Mouse (Mus musculus): Measurements from ENCODE around the gene Nrxn1. TPM values are rescaled to one million over a fixed set of nuclear protein-coding genes. Genes with fewer than 3 reads are reported as not detected.

The Nrxn1 gene
- polyA plus RNA-seq, 1 experiment from 2014 or later = 2.4 TPM

- Histone ChIP-seq H3K4me1 (replicated peaks; ENCODE audit: control insufficient read depth, insufficient read depth, low read length) (no peaks in the 10 kb centered on the region), H3K9ac (ENCODE audit: low read length) (no peak overlapping the region), H3K36me3 (ENCODE audit: control insufficient read depth, insufficient read depth, low read length) (no peaks in the 10 kb centered on the region), H3K27ac (ENCODE audit: low read length) (no peak overlapping the region), H3K4me3 (ENCODE audit: low read length) (no peak overlapping the region), H3K27me3 (ENCODE audit: control insufficient read depth, insufficient read depth, low read depth, low read length) (no peaks in the 10 kb centered on the region), H3K4me2 (ENCODE audit: low read depth, low read length) (no peak overlapping the region), H3K9me3 (ENCODE audit: control insufficient read depth, low read length) (no peaks in the 10 kb centered on the region)
- ATAC-seq (ENCODE audit: low read depth) = no peak
These were observed 180.5 kb downstream of the Nrxn1 start for GRCm38 (mm10) chr17:90912341-90912740.

- Histone ChIP-seq H3K36me3 (ENCODE audit: control insufficient read depth, insufficient read depth, low read length) (no peaks in the 10 kb centered on the region), H3K4me1 (replicated peaks; ENCODE audit: control insufficient read depth, insufficient read depth, low read length) (no peaks in the 10 kb centered on the region), H3K9ac (ENCODE audit: low read length) (no peak overlapping the region), H3K4me3 (ENCODE audit: low read length) (no peak overlapping the region), H3K27me3 (ENCODE audit: control insufficient read depth, insufficient read depth, low read depth, low read length) (no peaks in the 10 kb centered on the region), H3K9me3 (ENCODE audit: control insufficient read depth, low read length) (no peaks in the 10 kb centered on the region), H3K27ac (ENCODE audit: low read length) (no peak overlapping the region), H3K4me2 (ENCODE audit: low read depth, low read length) (no peak overlapping the region)
- 82% methylated on average over 6 of the region's 6 CpGs for WGBS
- ATAC-seq (ENCODE audit: low read depth) = no peak
These were observed 186.5 kb downstream of the Nrxn1 start for GRCm38 (mm10) chr17:90906118-90907093.

GRCm38 (mm10) chr17:90905143-90905542, 187.7 kb downstream of the Nrxn1 start:
- ATAC-seq (ENCODE audit: low read depth) = no peak
- H3K4me2 ChIP-seq (ENCODE audit: low read depth, low read length) = no peak overlapping the region
- no peaks in the 10 kb centered on the region for H3K36me3 ChIP-seq (ENCODE audit: control insufficient read depth, insufficient read depth, low read length)
- 78% methylated on average over 5 of the region's 5 CpGs for WGBS
- no peak overlapping the region for H3K9ac ChIP-seq (ENCODE audit: low read length)
- no peaks in the 10 kb centered on the region for H3K27me3 ChIP-seq (ENCODE audit: control insufficient read depth, insufficient read depth, low read depth, low read length)
- no peak overlapping the region for H3K27ac ChIP-seq (ENCODE audit: low read length)
- no peaks in the 10 kb centered on the region for H3K4me1 ChIP-seq (replicated peaks; ENCODE audit: control insufficient read depth, insufficient read depth, low read length)
- no peaks in the 10 kb centered on the region for H3K9me3 ChIP-seq (ENCODE audit: control insufficient read depth, low read length)
- no peak overlapping the region for H3K4me3 ChIP-seq (ENCODE audit: low read length)

- Histone ChIP-seq H3K4me3 (ENCODE audit: low read length) (no peak overlapping the region), H3K27me3 (ENCODE audit: control insufficient read depth, insufficient read depth, low read depth, low read length) (no peaks in the 10 kb centered on the region), H3K36me3 (ENCODE audit: control insufficient read depth, insufficient read depth, low read length) (no peaks in the 10 kb centered on the region), H3K4me1 (replicated peaks; ENCODE audit: control insufficient read depth, insufficient read depth, low read length) (no peaks in the 10 kb centered on the region), H3K9ac (ENCODE audit: low read length) (no peak overlapping the region), H3K9me3 (ENCODE audit: control insufficient read depth, low read length) (no peaks in the 10 kb centered on the region), H3K4me2 (ENCODE audit: low read depth, low read length) (no peak overlapping the region), H3K27ac (ENCODE audit: low read length) (no peak overlapping the region)
- no peak for ATAC-seq (ENCODE audit: low read depth)
- WGBS = 58% methylated on average over 4 of the region's 4 CpGs
These were observed 200.3 kb downstream of the Nrxn1 start for GRCm38 (mm10) chr17:90892327-90893259.

GRCm38 (mm10) chr17:90891711-90892110, 201.2 kb downstream of the Nrxn1 start:
- Histone ChIP-seq H3K9ac (ENCODE audit: low read length) (no peak overlapping the region), H3K9me3 (ENCODE audit: control insufficient read depth, low read length) (no peaks in the 10 kb centered on the region), H3K4me3 (ENCODE audit: low read length) (no peak overlapping the region), H3K27ac (ENCODE audit: low read length) (no peak overlapping the region), H3K4me2 (ENCODE audit: low read depth, low read length) (no peak overlapping the region), H3K4me1 (replicated peaks; ENCODE audit: control insufficient read depth, insufficient read depth, low read length) (no peaks in the 10 kb centered on the region), H3K36me3 (ENCODE audit: control insufficient read depth, insufficient read depth, low read length) (no peaks in the 10 kb centered on the region), H3K27me3 (ENCODE audit: control insufficient read depth, insufficient read depth, low read depth, low read length) (no peaks in the 10 kb centered on the region)
- 56% methylated on average over 1 of the region's 1 CpGs for WGBS
- ATAC-seq (ENCODE audit: low read depth) = no peak

GRCm38 (mm10) chr17:90857225-90857624, 235.6 kb downstream of the Nrxn1 start:
- Histone ChIP-seq H3K9ac (ENCODE audit: low read length) (no peak overlapping the region), H3K4me2 (ENCODE audit: low read depth, low read length) (no peak overlapping the region), H3K27me3 (ENCODE audit: control insufficient read depth, insufficient read depth, low read depth, low read length) (no peaks in the 10 kb centered on the region), H3K4me1 (replicated peaks; ENCODE audit: control insufficient read depth, insufficient read depth, low read length) (no peaks in the 10 kb centered on the region), H3K36me3 (ENCODE audit: control insufficient read depth, insufficient read depth, low read length) (no peaks in the 10 kb centered on the region), H3K9me3 (ENCODE audit: control insufficient read depth, low read length) (no peaks in the 10 kb centered on the region), H3K27ac (ENCODE audit: low read length) (no peak overlapping the region), H3K4me3 (ENCODE audit: low read length) (no peak overlapping the region)
- 51% methylated on average over 2 of the region's 2 CpGs for WGBS
- no peak for ATAC-seq (ENCODE audit: low read depth)

- no peak overlapping the region for H3K4me2 ChIP-seq (ENCODE audit: low read depth, low read length)
- 29% methylated on average over 1 of the region's 1 CpGs for WGBS
- H3K27me3 ChIP-seq (ENCODE audit: control insufficient read depth, insufficient read depth, low read depth, low read length) = no peaks in the 10 kb centered on the region
- ATAC-seq (ENCODE audit: low read depth) = no peak
- no peak overlapping the region for H3K9ac ChIP-seq (ENCODE audit: low read length)
- no peaks in the 10 kb centered on the region for H3K36me3 ChIP-seq (ENCODE audit: control insufficient read depth, insufficient read depth, low read length)
- H3K4me3 ChIP-seq (ENCODE audit: low read length) = no peak overlapping the region
- H3K9me3 ChIP-seq (ENCODE audit: control insufficient read depth, low read length) = no peaks in the 10 kb centered on the region
- H3K27ac ChIP-seq (ENCODE audit: low read length) = no peak overlapping the region
- H3K4me1 ChIP-seq (replicated peaks; ENCODE audit: control insufficient read depth, insufficient read depth, low read length) = no peaks in the 10 kb centered on the region
These were observed 249.0 kb downstream of the Nrxn1 start for GRCm38 (mm10) chr17:90843876-90844275.

- no peak overlapping the region for H3K4me2 ChIP-seq (ENCODE audit: low read depth, low read length)
- H3K9me3 ChIP-seq (ENCODE audit: control insufficient read depth, low read length) = no peaks in the 10 kb centered on the region
- no peak overlapping the region for H3K9ac ChIP-seq (ENCODE audit: low read length)
- no peaks in the 10 kb centered on the region for H3K4me1 ChIP-seq (replicated peaks; ENCODE audit: control insufficient read depth, insufficient read depth, low read length)
- H3K27ac ChIP-seq (ENCODE audit: low read length) = no peak overlapping the region
- no peak overlapping the region for H3K4me3 ChIP-seq (ENCODE audit: low read length)
- no peak for ATAC-seq (ENCODE audit: low read depth)
- H3K27me3 ChIP-seq (ENCODE audit: control insufficient read depth, insufficient read depth, low read depth, low read length) = no peaks in the 10 kb centered on the region
- H3K36me3 ChIP-seq (ENCODE audit: control insufficient read depth, insufficient read depth, low read length) = no peaks in the 10 kb centered on the region
These were observed 249.7 kb downstream of the Nrxn1 start for GRCm38 (mm10) chr17:90843072-90843611.

- Histone ChIP-seq H3K27ac (ENCODE audit: low read length) (no peak overlapping the region), H3K4me1 (replicated peaks; ENCODE audit: control insufficient read depth, insufficient read depth, low read length) (no peaks in the 10 kb centered on the region), H3K4me2 (ENCODE audit: low read depth, low read length) (no peak overlapping the region), H3K9ac (ENCODE audit: low read length) (no peak overlapping the region), H3K36me3 (ENCODE audit: control insufficient read depth, insufficient read depth, low read length) (no peaks in the 10 kb centered on the region), H3K4me3 (ENCODE audit: low read length) (no peak overlapping the region), H3K9me3 (ENCODE audit: control insufficient read depth, low read length) (no peaks in the 10 kb centered on the region), H3K27me3 (ENCODE audit: control insufficient read depth, insufficient read depth, low read depth, low read length) (no peaks in the 10 kb centered on the region)
- ATAC-seq (ENCODE audit: low read depth) = no peak
These were observed 255.9 kb downstream of the Nrxn1 start for GRCm38 (mm10) chr17:90837022-90837414.
